Mouse (Mus musculus) midbrain, embryonic 16.5 days (tissue): Measurements from ENCODE around the gene Gpatch8. TPM values are rescaled to one million over a fixed set of nuclear protein-coding genes. Genes with fewer than 3 reads are reported as not detected.

Source experiments
- ATAC-seq: fragments of 200-750 bp; cut with Nextera tagmentation; 2 replicates; pipeline ENCODE4 v1.8.0; 2017; ENCODE audit warnings: moderate TSS enrichment
- H3K27ac ChIP-seq: fragments of 300-500 bp; sonication (generic); 2 replicates; pipeline ENCODE4 v1.5.1; 2014; ENCODE audit warnings: mild to moderate bottlenecking, low read length, mixed read lengths
- H3K27me3 ChIP-seq: fragments of 300-500 bp; sonication (generic); 2 replicates; pipeline ENCODE4 v1.6.1; 2014; ENCODE audit warnings: low read depth, low read length, mixed read lengths; ENCODE audit not compliant: control insufficient read depth, insufficient read depth
- H3K36me3 ChIP-seq: fragments of 300-500 bp; sonication (generic); 2 replicates; pipeline ENCODE4 v1.6.1; 2014; ENCODE audit warnings: mild to moderate bottlenecking, low read length, moderate library complexity, mixed read lengths; ENCODE audit not compliant: control insufficient read depth, insufficient read depth
- H3K4me1 ChIP-seq: fragments of 300-500 bp; sonication (generic); 2 replicates; pipeline ENCODE4 v1.6.1; 2014; ENCODE audit warnings: mild to moderate bottlenecking, low read length, mixed read lengths; ENCODE audit not compliant: control insufficient read depth, insufficient read depth
- H3K4me2 ChIP-seq: fragments of 300-500 bp; sonication (generic); 2 replicates; pipeline ENCODE4 v1.6.1; 2014; ENCODE audit warnings: mild to moderate bottlenecking, low read length, mixed read lengths
- H3K4me3 ChIP-seq: fragments of 300-500 bp; sonication (generic); 2 replicates; pipeline ENCODE4 v1.5.1; 2014; ENCODE audit warnings: low read depth, mild to moderate bottlenecking, low read length, moderate library complexity, mixed read lengths
- H3K9ac ChIP-seq: fragments of 300-500 bp; sonication (generic); 2 replicates; pipeline ENCODE4 v1.6.1; 2014; ENCODE audit warnings: low read depth, low read length, mixed read lengths
- H3K9me3 ChIP-seq: fragments of 300-500 bp; sonication (generic); replicated peaks from 2 replicates; pipeline ENCODE4 v1.6.1; 2014; ENCODE audit warnings: mild to moderate bottlenecking, low read length, mixed read lengths; ENCODE audit not compliant: control insufficient read depth, poor library complexity, severe bottlenecking
- WGBS: fragments of 180-500 bp; shearing (Covaris S2); extraction: QIAGEN DNeasy Blood & Tissue Kit; methylation state at CpG from one replicate; pipeline ENCODE4 v1.1.7; 2014; 5-methylcytosine and 5-hydroxymethylcytosine counted together
- polyA plus RNA-seq: library from polyadenylated mRNA; unstranded; fragments of >200 nt; fragmentation: Nextera tagmentation; extraction: Ambion mirVana; gene quantifications from 2 replicates; pipeline ENCODE4 v1.2.1, GENCODE M21; 2015

The Gpatch8 gene
- polyA plus RNA-seq, 1 experiment from 2014 or later, result 64.1 TPM

GRCm38 (mm10) chr11:102586445-102587130 lies 30.4 kb upstream of the Gpatch8 start:
- peaks cover 7% of the 10 kb centered on the region for H3K27me3 ChIP-seq
- no peak overlapping the region for H3K4me2 ChIP-seq
- H3K9ac ChIP-seq, result no peak overlapping the region
- H3K4me3 ChIP-seq, result no peak overlapping the region
- H3K4me1 ChIP-seq, result peaks cover under 1% of the 10 kb centered on the region; the same call in 1 of the 2 replicates
- no peak overlapping the region for H3K27ac ChIP-seq
- H3K36me3 ChIP-seq, result no peaks in the 10 kb centered on the region
- no peaks in the 10 kb centered on the region for H3K9me3 ChIP-seq
- WGBS, result 99% methylated on average over 4 of the region's 4 CpGs
- ATAC-seq, result no peak

- Histone ChIP-seq H3K27ac (no peak overlapping the region), H3K4me1 (peaks cover 7% of the 10 kb centered on the region; the same call in 1 of the 2 replicates), H3K9ac (no peak overlapping the region), H3K27me3 (peaks cover 7% of the 10 kb centered on the region), H3K36me3 (no peaks in the 10 kb centered on the region), H3K4me2 (no peak overlapping the region), H3K9me3 (no peaks in the 10 kb centered on the region), H3K4me3 (no peak overlapping the region)
- WGBS, result 25% methylated on average over 5 of the region's 5 CpGs
- no peak for ATAC-seq
These were observed 26.5 kb upstream of the Gpatch8 start for GRCm38 (mm10) chr11:102582736-102583135.

GRCm38 (mm10) chr11:102582016-102582610 lies 25.9 kb upstream of the Gpatch8 start:
- Histone ChIP-seq H3K4me3 (no peak overlapping the region), H3K4me1 (peaks cover 7% of the 10 kb centered on the region; the same call in 1 of the 2 replicates), H3K27me3 (peaks cover 7% of the 10 kb centered on the region), H3K27ac (peak overlapping the region; percentile 9; the same call in 1 of the 2 replicates), H3K36me3 (no peaks in the 10 kb centered on the region), H3K4me2 (no peak overlapping the region), H3K9me3 (no peaks in the 10 kb centered on the region), H3K9ac (no peak overlapping the region)
- ATAC-seq, result no peak
- 19% methylated on average over 13 of the region's 13 CpGs for whole genome bisulfite sequencing

GRCm38 (mm10) chr11:102581281-102582015 lies 25.3 kb upstream of the Gpatch8 start:
- H3K4me2 ChIP-seq, result no peak overlapping the region

DNA sequence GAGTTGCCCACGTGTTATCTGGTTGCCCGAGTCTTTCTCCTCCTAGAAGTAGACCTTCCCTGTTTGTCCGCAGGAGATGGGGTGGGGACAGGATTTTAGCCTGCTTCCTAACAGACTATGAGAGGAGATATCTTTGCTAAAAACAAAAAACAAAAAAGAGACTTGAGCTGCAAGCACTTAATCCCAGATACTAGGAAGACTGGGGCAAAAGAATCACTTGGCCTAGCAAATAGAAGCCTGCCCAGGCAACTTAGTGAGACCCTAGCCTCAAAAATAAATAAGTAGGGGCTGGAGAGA lies 23.8 kb upstream of the Gpatch8 start:
- Histone ChIP-seq H3K9me3 (no peaks in the 10 kb centered on the region), H3K36me3 (no peaks in the 10 kb centered on the region), H3K9ac (no peak overlapping the region), H3K27ac (no peak overlapping the region), H3K4me3 (no peak overlapping the region), H3K4me1 (peaks cover 7% of the 10 kb centered on the region; the same call in 1 of the 2 replicates), H3K4me2 (no peak overlapping the region), H3K27me3 (peaks cover 7% of the 10 kb centered on the region)
- ATAC-seq, result no peak
- WGBS, result 21% methylated on average over 3 of the region's 3 CpGs

More at GRCm38 (mm10) chr11:102581281-102582015, 25.3 kb upstream of the Gpatch8 start:
- Histone ChIP-seq H3K9ac (no peak overlapping the region), H3K4me1 (peaks cover 7% of the 10 kb centered on the region; the same call in 1 of the 2 replicates), H3K36me3 (no peaks in the 10 kb centered on the region), H3K4me3 (no peak overlapping the region), H3K9me3 (no peaks in the 10 kb centered on the region), H3K27me3 (peaks cover 7% of the 10 kb centered on the region), H3K27ac (peak overlapping the region; percentile 58)
- WGBS, result 7% methylated on average over 11 of the region's 11 CpGs
- ATAC-seq, result no peak

GRCm38 (mm10) chr11:102579165-102580033 lies 23.2 kb upstream of the Gpatch8 start, which contains the start of gene Gm11627:
TSS of gene Gm11627 (minus strand) at chr11:102579461.
- peak within 1 kb of the TSS; percentile 32; the same call in 1 of the 2 replicates for H3K27ac ChIP-seq
- peaks cover 7% of the 10 kb centered on the region; the same call in 1 of the 2 replicates for H3K4me1 ChIP-seq
- H3K36me3 ChIP-seq, result no peaks in the 10 kb centered on the region
- H3K27me3 ChIP-seq, result peaks cover 7% of the 10 kb centered on the region
- peak; percentile 84 for ATAC-seq
- peak within 1 kb of the TSS; percentile 25 for H3K4me2 ChIP-seq
- WGBS, result 3% methylated on average over 23 of the region's 23 CpGs
- H3K9ac ChIP-seq, result peak within 1 kb of the TSS; percentile 25
- H3K9me3 ChIP-seq, result no peaks in the 10 kb centered on the region
- H3K4me3 ChIP-seq, result peak within 1 kb of the TSS; percentile 10; the same call in 1 of the 2 replicates

DNA sequence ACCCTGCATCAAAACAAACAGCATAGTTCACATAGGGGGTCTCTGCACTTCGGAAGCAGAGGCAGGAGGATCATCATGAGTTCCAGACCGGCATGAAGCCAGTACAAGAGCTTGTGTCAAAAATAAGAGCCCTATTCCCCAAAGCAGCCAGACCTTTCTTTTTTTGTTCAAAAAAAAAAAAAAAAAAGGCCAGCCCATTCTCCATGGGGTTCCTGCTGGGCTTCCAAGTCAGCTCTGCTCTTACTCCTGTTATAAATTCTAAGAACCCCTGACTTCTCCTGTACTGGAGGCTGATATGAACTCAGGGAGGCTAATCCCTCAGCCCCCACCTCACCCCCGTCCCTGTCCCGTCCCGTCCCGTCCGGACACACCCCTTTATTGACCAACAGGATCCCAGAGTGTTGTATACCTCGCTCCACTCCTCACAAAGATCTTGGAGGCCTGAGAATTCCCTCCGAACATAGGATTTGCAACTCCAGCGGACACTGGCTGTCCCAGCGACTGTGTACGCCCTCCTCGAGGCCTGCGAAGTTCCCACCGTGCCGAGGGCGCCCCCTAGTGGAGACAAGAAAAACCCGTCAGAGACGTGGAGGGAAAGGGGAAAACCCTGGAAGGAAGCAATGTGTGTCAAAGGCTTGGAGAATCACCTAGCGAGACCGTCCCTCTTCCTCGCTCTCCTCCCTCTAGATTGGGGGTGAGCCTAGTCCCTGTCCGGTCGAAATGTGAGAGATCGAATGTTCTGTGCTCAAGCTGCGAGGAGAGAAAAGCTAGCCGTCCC lies 22.3 kb upstream of the Gpatch8 start:
- H3K4me1 ChIP-seq, result peaks cover 7% of the 10 kb centered on the region; the same call in 1 of the 2 replicates
- no peaks in the 10 kb centered on the region for H3K36me3 ChIP-seq
- H3K4me2 ChIP-seq, result peak overlapping the region; percentile 25
- H3K9me3 ChIP-seq, result no peaks in the 10 kb centered on the region
- H3K27me3 ChIP-seq, result peaks cover 7% of the 10 kb centered on the region
- WGBS, result 6% methylated on average over 25 of the region's 27 CpGs
- peak overlapping the region; percentile 10; the same call in 1 of the 2 replicates for H3K4me3 ChIP-seq
- no peak overlapping the region; the same call in 1 of the 2 replicates for H3K9ac ChIP-seq
- no peak overlapping the region for H3K27ac ChIP-seq
- no peak for ATAC-seq
